Mouse (Mus musculus) myocyte (in vitro differentiated cells): ENCODE results near the gene Ccdc152. TPM values are rescaled to one million over a fixed set of nuclear protein-coding genes. Genes with fewer than 3 reads are reported as not detected.

Experiments
- H3K27me3 ChIP-seq: one replicate; pipeline ENCODE4 v1.6.1; 2011; ENCODE audit not compliant: control insufficient read depth, insufficient read depth, insufficient read length
- H3K36me3 ChIP-seq: one replicate; pipeline ENCODE4 v1.6.1; 2011; ENCODE audit not compliant: control insufficient read depth, insufficient read depth
- H3K4me2 ChIP-seq: one replicate; pipeline ENCODE4 v1.6.1; 2011; ENCODE audit warnings: low read depth, control low read depth
- H3K4me3 ChIP-seq: one replicate; pipeline ENCODE4 v1.5.1; 2011; ENCODE audit warnings: mild to moderate bottlenecking, control low read depth, moderate library complexity
- H3K79me2 ChIP-seq: one replicate; pipeline ENCODE4 v1.6.1; 2011; ENCODE audit not compliant: control insufficient read depth, insufficient read depth
- H3ac ChIP-seq: one replicate; pipeline ENCODE4 v1.6.1; 2011; ENCODE audit not compliant: control insufficient read depth, insufficient read length
- CEBPB ChIP-seq: IDR thresholded peaks from 2 replicates; pipeline ENCODE4 v1.6.1; 2011; ENCODE audit warnings: mild to moderate bottlenecking, moderate library complexity; ENCODE audit not compliant: poor library complexity, insufficient read depth, severe bottlenecking
- E2F4 ChIP-seq: IDR thresholded peaks from one replicate; pipeline ENCODE4 v1.6.1; 2011; ENCODE audit warnings: mild to moderate bottlenecking, control low read depth, moderate library complexity; ENCODE audit not compliant: insufficient read depth
- MAX ChIP-seq: IDR thresholded peaks from one replicate; pipeline ENCODE4 v1.6.1; 2011; ENCODE audit warnings: low read depth, mild to moderate bottlenecking, control low read depth
- MYOD1 ChIP-seq, 3 experiments: IDR thresholded peaks; one replicate each; pipeline ENCODE4 v1.6.1; 2011; ENCODE audit warnings: control low read depth in 2 of 3, low read depth in 2 of 3, mild to moderate bottlenecking in 2 of 3, moderate library complexity in 1 of 3; ENCODE audit not compliant: insufficient read length in 2 of 3, control insufficient read depth in 1 of 3
- MYOG ChIP-seq, 3 experiments: IDR thresholded peaks; one replicate each; pipeline ENCODE4 v1.6.1; 2011; ENCODE audit warnings: control low read depth in 2 of 3, low read depth in 2 of 3, mild to moderate bottlenecking in 2 of 3; ENCODE audit not compliant: insufficient read length in 2 of 3, control insufficient read depth in 1 of 3, insufficient read depth in 1 of 3
- POLR2A ChIP-seq: IDR thresholded peaks from one replicate; pipeline ENCODE4 v1.6.1; 2011; ENCODE audit warnings: low read depth, mild to moderate bottlenecking, control low read depth, moderate library complexity; ENCODE audit not compliant: insufficient read length
- POLR2AphosphoS2 ChIP-seq: IDR thresholded peaks from one replicate; pipeline ENCODE4 v1.6.1; 2011; ENCODE audit warnings: low read depth, control low read depth; ENCODE audit not compliant: insufficient read length
- REST ChIP-seq: IDR thresholded peaks from one replicate; pipeline ENCODE4 v1.6.1; 2011; ENCODE audit warnings: mild to moderate bottlenecking, control low read depth, moderate library complexity; ENCODE audit not compliant: insufficient read depth, insufficient read length
- SRF ChIP-seq: IDR thresholded peaks from one replicate; pipeline ENCODE4 v1.6.1; 2011; ENCODE audit warnings: low read depth; ENCODE audit not compliant: control insufficient read depth, insufficient read length
- TCF12 ChIP-seq: IDR thresholded peaks from one replicate; pipeline ENCODE4 v1.6.1; 2011; ENCODE audit warnings: mild to moderate bottlenecking, control low read depth; ENCODE audit not compliant: poor library complexity, insufficient read depth, severe bottlenecking
- TCF3 ChIP-seq: IDR thresholded peaks from one replicate; pipeline ENCODE4 v1.6.1; 2011; ENCODE audit warnings: low read depth, control low read depth; ENCODE audit not compliant: insufficient read length
- USF1 ChIP-seq: IDR thresholded peaks from one replicate; pipeline ENCODE4 v1.6.1; 2011; ENCODE audit warnings: low read depth, mild to moderate bottlenecking, control low read depth, moderate library complexity
- polyA plus RNA-seq: library from polyadenylated mRNA; unstranded; fragments of >200 nt; fragmentation: generic; extraction: Trizol; gene quantifications from one replicate; pipeline ENCODE4 v1.2.1, GENCODE M21; 2012; ENCODE audit warnings: missing spikeins

Gene Ccdc152
- polyA plus RNA-seq, 1 experiment: not detected

DNA sequence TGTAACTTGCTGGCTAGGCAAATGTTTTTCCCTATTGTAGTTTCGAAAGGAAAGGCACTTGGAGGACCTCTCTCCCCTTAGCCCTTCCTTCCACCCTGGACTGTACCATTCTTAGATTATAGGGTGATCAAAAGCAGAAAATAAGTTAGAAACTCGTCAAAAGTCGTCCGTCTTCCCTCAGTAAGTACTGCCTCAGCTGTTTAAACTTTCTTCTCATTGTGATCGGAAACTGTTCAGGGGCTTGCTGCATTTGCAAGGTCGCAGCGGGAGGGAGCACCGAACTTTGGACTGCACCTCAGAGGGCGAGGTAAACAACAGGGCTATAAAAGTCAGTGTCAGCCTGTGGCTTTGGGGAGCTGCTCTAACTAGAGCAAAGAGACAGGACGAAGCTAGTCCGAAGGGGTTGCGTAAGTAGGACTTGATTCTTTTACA, 32.7 kb downstream of the Ccdc152 start:
- H3K36me3 ChIP-seq: no peaks in the 10 kb centered on the region
- TF ChIP-seq E2F4 (no peak), REST (no peak), MYOG (IDR thresholded peaks at IDR 0.05; ENCODE audit: control insufficient read depth in 1 of 3, insufficient read depth in 1 of 3, insufficient read length in 2 of 3, low read depth in 2 of 3) (no peak), MAX (no peak), TCF3 (no peak), MYOD1 (IDR thresholded peaks at IDR 0.05; ENCODE audit: control insufficient read depth in 1 of 3, insufficient read length in 2 of 3, low read depth in 2 of 3) (no peak), POLR2A (no peak), CEBPB (peak; percentile 33; the same call in 1 of the 2 replicates), SRF (no peak), USF1 (no peak), TCF12 (no peak), POLR2AphosphoS2 (peak; percentile 22)
- no peaks in the 10 kb centered on the region for H3K79me2 ChIP-seq
- peak overlapping the region; percentile 62 for H3K4me2 ChIP-seq
- H3K27me3 ChIP-seq: no peaks in the 10 kb centered on the region
- H3ac ChIP-seq: no peak overlapping the region
- H3K4me3 ChIP-seq: no peak overlapping the region

DNA sequence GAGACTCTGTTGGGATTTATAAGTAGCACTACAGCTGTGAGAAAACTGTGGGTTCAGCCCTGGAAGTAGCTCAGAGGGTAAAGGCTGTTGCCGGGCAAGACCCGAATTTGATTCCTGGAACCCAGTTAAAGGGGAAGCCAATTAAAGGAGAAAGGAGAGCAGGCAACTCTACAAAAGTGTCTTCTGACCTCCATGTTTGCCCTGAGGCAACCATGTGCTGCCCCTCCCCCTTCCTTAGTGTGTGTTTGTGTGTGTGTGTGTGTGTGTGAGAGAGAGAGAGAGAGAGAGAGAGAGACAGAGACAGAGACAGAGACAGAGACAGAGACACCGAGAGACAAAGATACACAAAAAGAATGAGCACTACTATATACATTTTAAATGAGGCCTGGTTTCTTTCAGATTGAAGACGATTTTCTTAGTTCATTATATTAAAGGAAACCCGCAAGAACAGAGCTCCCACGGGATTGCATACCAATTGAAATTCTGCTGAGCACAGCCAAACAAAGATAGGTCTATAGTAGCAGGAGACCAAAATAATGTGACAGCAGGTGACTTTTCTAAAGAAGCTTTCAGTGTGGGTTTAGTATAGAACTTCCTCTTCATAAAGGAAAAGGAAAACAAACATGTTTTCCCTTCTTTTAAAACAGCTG, 33.2 kb downstream of the Ccdc152 start:
- Histone ChIP-seq H3K36me3 (no peaks in the 10 kb centered on the region), H3K4me3 (no peak overlapping the region), H3K27me3 (no peaks in the 10 kb centered on the region), H3K4me2 (peak overlapping the region; percentile 62), H3ac (no peak overlapping the region), H3K79me2 (no peaks in the 10 kb centered on the region)
- no peak for TF ChIP-seq USF1
- TF ChIP-seq MYOD1 (IDR thresholded peaks at IDR 0.05; ENCODE audit: control insufficient read depth in 1 of 3, insufficient read length in 2 of 3, low read depth in 2 of 3): no peak
- no peak for TF ChIP-seq CEBPB
- no peak for TF ChIP-seq POLR2AphosphoS2
- no peak for TF ChIP-seq TCF3
- no peak for TF ChIP-seq POLR2A
- no peak for TF ChIP-seq TCF12
- TF ChIP-seq E2F4: no peak
- TF ChIP-seq MYOG (IDR thresholded peaks at IDR 0.05; ENCODE audit: control insufficient read depth in 1 of 3, insufficient read depth in 1 of 3, insufficient read length in 2 of 3, low read depth in 2 of 3): no peak
- no peak for TF ChIP-seq REST
- TF ChIP-seq SRF: no peak

DNA sequence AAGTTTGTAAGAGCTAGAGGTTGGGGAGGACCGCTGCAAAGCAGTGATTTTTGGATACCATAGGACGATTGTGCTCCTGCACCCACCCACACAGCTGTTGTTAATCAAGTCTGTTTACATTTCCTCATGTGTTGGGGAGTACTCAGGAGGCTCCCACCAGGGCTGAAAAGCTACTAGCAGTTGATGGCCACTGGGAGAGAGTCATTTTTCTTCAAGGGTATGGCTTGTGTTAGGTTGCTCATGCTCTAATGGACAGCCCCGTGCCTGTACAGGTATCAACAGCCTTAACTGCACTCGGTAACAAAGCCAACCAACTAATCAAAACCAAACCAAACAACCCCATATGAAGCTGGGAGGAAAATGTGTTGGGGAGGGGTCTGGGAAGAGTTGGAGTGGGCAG, 33.8 kb downstream of the Ccdc152 start:
- no peaks in the 10 kb centered on the region for H3K36me3 ChIP-seq
- H3K79me2 ChIP-seq: no peaks in the 10 kb centered on the region
- no peak overlapping the region for H3ac ChIP-seq
- H3K4me2 ChIP-seq: no peak overlapping the region
- TF ChIP-seq MAX (no peak), USF1 (no peak), POLR2AphosphoS2 (no peak)
- H3K27me3 ChIP-seq: no peaks in the 10 kb centered on the region
- no peak overlapping the region for H3K4me3 ChIP-seq

DNA sequence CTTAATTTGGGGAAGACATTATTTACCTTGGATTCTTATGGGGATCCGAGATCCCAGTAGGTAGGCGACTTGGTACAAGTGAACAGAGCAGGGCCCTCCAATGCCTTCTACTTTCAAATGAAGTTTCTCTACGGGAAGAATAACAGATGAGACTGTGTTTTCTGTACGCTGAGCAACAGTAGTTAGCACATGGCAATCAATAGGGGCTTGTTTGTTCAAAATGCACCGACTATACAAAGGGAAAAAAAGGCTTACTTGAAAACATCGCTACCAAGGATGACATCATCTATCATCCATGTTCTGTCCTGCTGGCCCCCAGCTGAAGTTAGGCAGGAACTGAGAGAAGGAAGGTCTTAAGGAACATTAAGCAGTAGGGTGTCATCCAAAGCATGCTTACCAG, 35.1 kb downstream of the Ccdc152 start, which contains the start of gene Selenop:
TSS of gene Selenop (plus strand) at position 301 of the 400 bp plus-strand sequence.
- no peaks in the 10 kb centered on the region for H3K27me3 ChIP-seq
- H3ac ChIP-seq: no peak within 1 kb of the TSS
- H3K4me2 ChIP-seq: no peak within 1 kb of the TSS
- TF ChIP-seq MAX (no peak), USF1 (no peak), REST (no peak), TCF12 (no peak), E2F4 (no peak), MYOG (IDR thresholded peaks at IDR 0.05; ENCODE audit: control insufficient read depth in 1 of 3, insufficient read depth in 1 of 3, insufficient read length in 2 of 3, low read depth in 2 of 3) (no peak)
- no peaks in the 10 kb centered on the region for H3K79me2 ChIP-seq
- no peak within 1 kb of the TSS for H3K4me3 ChIP-seq
- H3K36me3 ChIP-seq: no peaks in the 10 kb centered on the region

DNA sequence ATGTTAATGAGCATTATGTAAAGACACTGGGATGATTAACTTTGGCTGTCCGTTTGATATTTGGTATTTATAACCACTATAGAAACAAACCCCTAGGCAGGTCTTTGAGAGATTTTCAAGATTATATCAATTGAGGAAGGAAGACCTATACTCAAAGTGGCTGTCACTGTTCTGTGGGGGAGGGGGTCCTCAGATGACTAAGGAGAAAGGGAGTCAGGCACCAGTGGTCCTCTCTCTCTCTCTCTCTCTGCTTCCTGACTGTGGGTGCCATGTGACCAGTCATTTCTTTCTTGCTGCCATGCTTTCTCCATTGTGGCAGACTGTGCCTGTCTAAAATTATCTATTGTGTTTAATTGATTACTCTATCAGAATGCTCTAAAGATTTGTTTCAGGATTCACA, 38.5 kb downstream of the Ccdc152 start:
- H3K4me2 ChIP-seq: no peak overlapping the region
- no peaks in the 10 kb centered on the region for H3K36me3 ChIP-seq
- H3K4me3 ChIP-seq: no peak overlapping the region
- H3K27me3 ChIP-seq: no peaks in the 10 kb centered on the region
- no peaks in the 10 kb centered on the region for H3K79me2 ChIP-seq
- TF ChIP-seq CEBPB: no peak
- no peak for TF ChIP-seq TCF3
- TF ChIP-seq MAX: no peak
- TF ChIP-seq USF1: no peak
- no peak for TF ChIP-seq TCF12
- TF ChIP-seq POLR2A: no peak
- TF ChIP-seq MYOD1 (IDR thresholded peaks at IDR 0.05; ENCODE audit: control insufficient read depth in 1 of 3, insufficient read length in 2 of 3, low read depth in 2 of 3): no peak
- no peak for TF ChIP-seq E2F4
- no peak for TF ChIP-seq REST
- no peak for TF ChIP-seq MYOG (IDR thresholded peaks at IDR 0.05; ENCODE audit: control insufficient read depth in 1 of 3, insufficient read depth in 1 of 3, insufficient read length in 2 of 3, low read depth in 2 of 3)
- TF ChIP-seq POLR2AphosphoS2: no peak
- TF ChIP-seq SRF: no peak
- H3ac ChIP-seq: no peak overlapping the region
